Mouse (Mus musculus) neural tube, embryonic 11.5 days (tissue): ENCODE data around the gene Cnbp. TPM values are rescaled to one million over a fixed set of nuclear protein-coding genes. Genes with fewer than 3 reads are reported as not detected.

Experiments
- ATAC-seq: fragments of 200-750 bp; cut with Nextera tagmentation; 2 replicates; pipeline ENCODE4 v1.8.0; 2017; ENCODE audit warnings: moderate number of reproducible peaks, mild to moderate bottlenecking, moderate TSS enrichment, moderate library complexity; ENCODE audit not compliant: insufficient read depth, low FRiP score, low TSS enrichment
- DNase-seq: peaks from one replicate; pipeline ENCODE4 v3.0.0-alpha.2; 2015; ENCODE audit warnings: low spot score
- H3K27ac ChIP-seq: fragments of 300-500 bp; sonication (generic); 2 replicates; pipeline ENCODE4 v1.5.1; 2014; ENCODE audit warnings: low read depth, mild to moderate bottlenecking, low read length
- H3K27me3 ChIP-seq: fragments of 300-500 bp; sonication (generic); 2 replicates; pipeline ENCODE4 v1.6.1; 2014; ENCODE audit warnings: mild to moderate bottlenecking, low read length, mixed read lengths; ENCODE audit not compliant: control insufficient read depth, insufficient read depth
- H3K36me3 ChIP-seq: fragments of 300-500 bp; sonication (generic); 2 replicates; pipeline ENCODE4 v1.6.1; 2014; ENCODE audit warnings: mild to moderate bottlenecking, low read length, moderate library complexity, mixed read lengths; ENCODE audit not compliant: control insufficient read depth, insufficient read depth
- H3K4me1 ChIP-seq: fragments of 300-500 bp; sonication (generic); 2 replicates; pipeline ENCODE4 v1.6.1; 2014; ENCODE audit warnings: low read length, mixed read lengths; ENCODE audit not compliant: control insufficient read depth, insufficient read depth
- H3K4me2 ChIP-seq: fragments of 300-500 bp; sonication (generic); 2 replicates; pipeline ENCODE4 v1.6.1; 2014; ENCODE audit warnings: low read depth, mild to moderate bottlenecking, moderate library complexity
- H3K4me3 ChIP-seq: fragments of 300-500 bp; sonication (generic); 2 replicates; pipeline ENCODE4 v1.5.1; 2014; ENCODE audit warnings: low read depth, low read length
- H3K9ac ChIP-seq: fragments of 300-500 bp; sonication (generic); 2 replicates; pipeline ENCODE4 v1.6.1; 2014; ENCODE audit warnings: mild to moderate bottlenecking, low read length
- H3K9me3 ChIP-seq: fragments of 300-500 bp; sonication (generic); 2 replicates; pipeline ENCODE4 v1.6.1; 2016; ENCODE audit warnings: low read length; ENCODE audit not compliant: control insufficient read depth
- WGBS: fragments of 180-500 bp; shearing (Covaris S2); extraction: QIAGEN DNeasy Blood & Tissue Kit; methylation state at CpG from one replicate; pipeline ENCODE4 v1.1.7; 2014; 5-methylcytosine and 5-hydroxymethylcytosine counted together
- polyA plus RNA-seq: library from polyadenylated mRNA; unstranded; fragments of >200 nt; fragmentation: Nextera tagmentation; extraction: Ambion mirVana; gene quantifications from 2 replicates; pipeline ENCODE4 v1.2.1, GENCODE M21; 2014

Gene Cnbp
- polyA plus RNA-seq, 1 experiment from 2014 or later: 1,155 TPM

GRCm38 (mm10) chr6:87811675-87812338, 39.1 kb downstream of the Cnbp start, which contains the start of gene Rab43:
Rab43 (minus strand) TSS chr6:87812164.
- under 1% methylated on average over 54 of the region's 56 CpGs for WGBS
- H3K36me3 ChIP-seq: no peaks in the 10 kb centered on the region
- H3K4me1 ChIP-seq: peaks cover 3% of the 10 kb centered on the region; the same call in 1 of the 2 replicates
- DNase-seq (peak; percentile 90), ATAC-seq (peak; percentile 96)
- no peaks in the 10 kb centered on the region for H3K27me3 ChIP-seq
- H3K9ac ChIP-seq: peak within 1 kb of the TSS; percentile 74
- H3K4me2 ChIP-seq: peak within 1 kb of the TSS; percentile 98
- H3K9me3 ChIP-seq: no peaks in the 10 kb centered on the region
- peak within 1 kb of the TSS; percentile 66 for H3K4me3 ChIP-seq
- H3K27ac ChIP-seq: no peak within 1 kb of the TSS; the same call in 1 of the 2 replicates

- H3K9ac ChIP-seq: peak overlapping the region; percentile 74
- peak; percentile 35 for DNase-seq
- no peaks in the 10 kb centered on the region for H3K27me3 ChIP-seq
- H3K36me3 ChIP-seq: no peaks in the 10 kb centered on the region
- no peaks in the 10 kb centered on the region for H3K9me3 ChIP-seq
- ATAC-seq: peak; percentile 28
- under 1% methylated on average over 77 of the region's 77 CpGs for WGBS
- H3K27ac ChIP-seq: no peak overlapping the region; the same call in 1 of the 2 replicates
- H3K4me2 ChIP-seq: peak overlapping the region; percentile 98
- peak overlapping the region; percentile 66 for H3K4me3 ChIP-seq
- H3K4me1 ChIP-seq: peaks cover 3% of the 10 kb centered on the region; the same call in 1 of the 2 replicates
These were observed 39.9 kb downstream of the Cnbp start for GRCm38 (mm10) chr6:87810713-87811669.

GRCm38 (mm10) chr6:87810311-87810710, 40.6 kb downstream of the Cnbp start:
- Histone ChIP-seq H3K27me3 (no peaks in the 10 kb centered on the region), H3K4me1 (peaks cover 3% of the 10 kb centered on the region; the same call in 1 of the 2 replicates), H3K9ac (no peak overlapping the region), H3K27ac (no peak overlapping the region), H3K9me3 (no peaks in the 10 kb centered on the region), H3K4me3 (no peak overlapping the region), H3K36me3 (no peaks in the 10 kb centered on the region), H3K4me2 (peak overlapping the region; percentile 98; the same call in 1 of the 2 replicates)
- ATAC-seq (no peak), DNase-seq (no peak)
- 43% methylated on average over 6 of the region's 6 CpGs for WGBS

GRCm38 (mm10) chr6:87809651-87810161, 41.2 kb downstream of the Cnbp start:
- no peak overlapping the region for H3K4me2 ChIP-seq
- DNase-seq (no peak), ATAC-seq (no peak)
- no peaks in the 10 kb centered on the region for H3K27me3 ChIP-seq
- 92% methylated on average over 6 of the region's 6 CpGs for WGBS
- H3K4me3 ChIP-seq: no peak overlapping the region
- peaks cover 3% of the 10 kb centered on the region; the same call in 1 of the 2 replicates for H3K4me1 ChIP-seq
- no peaks in the 10 kb centered on the region for H3K9me3 ChIP-seq
- H3K27ac ChIP-seq: no peak overlapping the region
- no peak overlapping the region for H3K9ac ChIP-seq
- H3K36me3 ChIP-seq: no peaks in the 10 kb centered on the region

- no peak overlapping the region for H3K4me3 ChIP-seq
- H3K27ac ChIP-seq: no peak overlapping the region
- H3K4me1 ChIP-seq: peaks cover 3% of the 10 kb centered on the region; the same call in 1 of the 2 replicates
- H3K4me2 ChIP-seq: no peak overlapping the region
- WGBS: 97% methylated on average over 2 of the region's 2 CpGs
- no peaks in the 10 kb centered on the region for H3K27me3 ChIP-seq
- DNase-seq (no peak), ATAC-seq (no peak)
- H3K36me3 ChIP-seq: no peaks in the 10 kb centered on the region
- H3K9me3 ChIP-seq: no peaks in the 10 kb centered on the region
- H3K9ac ChIP-seq: no peak overlapping the region
These were observed 41.8 kb downstream of the Cnbp start for GRCm38 (mm10) chr6:87809144-87809543.

GRCm38 (mm10) chr6:87808521-87808920, 42.4 kb downstream of the Cnbp start:
- WGBS: 80% methylated on average over 3 of the region's 3 CpGs
- H3K27ac ChIP-seq: no peak overlapping the region
- no peak for ATAC-seq

GRCm38 (mm10) chr6:87807735-87808440, 43.0 kb downstream of the Cnbp start:
- no peak for ATAC-seq
- WGBS: 81% methylated on average over 4 of the region's 4 CpGs
- Histone ChIP-seq H3K4me1 (peaks cover 3% of the 10 kb centered on the region; the same call in 1 of the 2 replicates), H3K4me2 (no peak overlapping the region), H3K4me3 (no peak overlapping the region), H3K27me3 (no peaks in the 10 kb centered on the region), H3K9ac (no peak overlapping the region), H3K36me3 (no peaks in the 10 kb centered on the region), H3K9me3 (no peaks in the 10 kb centered on the region), H3K27ac (no peak overlapping the region)
- no peak for DNase-seq

More at GRCm38 (mm10) chr6:87808521-87808920, 42.4 kb downstream of the Cnbp start:
- DNase-seq: no peak
- H3K9ac ChIP-seq: no peak overlapping the region
- H3K4me1 ChIP-seq: peaks cover 3% of the 10 kb centered on the region; the same call in 1 of the 2 replicates
- no peak overlapping the region for H3K4me3 ChIP-seq
- no peaks in the 10 kb centered on the region for H3K9me3 ChIP-seq
- H3K4me2 ChIP-seq: no peak overlapping the region
- H3K36me3 ChIP-seq: no peaks in the 10 kb centered on the region
- H3K27me3 ChIP-seq: no peaks in the 10 kb centered on the region

GRCm38 (mm10) chr6:87806857-87807256, 44.0 kb downstream of the Cnbp start:
- H3K4me1 ChIP-seq: no peaks in the 10 kb centered on the region
- ATAC-seq: no peak
- no peaks in the 10 kb centered on the region for H3K36me3 ChIP-seq
- H3K4me3 ChIP-seq: no peak overlapping the region
- DNase-seq: no peak
- H3K27ac ChIP-seq: no peak overlapping the region
- no peak overlapping the region for H3K9ac ChIP-seq
- no peaks in the 10 kb centered on the region for H3K27me3 ChIP-seq
- WGBS: 58% methylated on average over 2 of the region's 2 CpGs
- no peaks in the 10 kb centered on the region for H3K9me3 ChIP-seq
- H3K4me2 ChIP-seq: no peak overlapping the region
